Mouse (Mus musculus) myocyte (in vitro differentiated cells): Measurements from ENCODE around the gene Cdc42bpb. TPM values are rescaled to one million over a fixed set of nuclear protein-coding genes. Genes with fewer than 3 reads are reported as not detected.
A peak's percentile ranks its signal among the peaks of the same experiment; 100 is the strongest.

Experiments
- H3K27me3 ChIP-seq: one replicate; pipeline ENCODE4 v1.6.1; 2011; ENCODE audit not compliant: control insufficient read depth, insufficient read depth, insufficient read length
- H3K36me3 ChIP-seq: one replicate; pipeline ENCODE4 v1.6.1; 2011; ENCODE audit not compliant: control insufficient read depth, insufficient read depth
- H3K4me2 ChIP-seq: one replicate; pipeline ENCODE4 v1.6.1; 2011; ENCODE audit warnings: low read depth, control low read depth
- H3K4me3 ChIP-seq: one replicate; pipeline ENCODE4 v1.5.1; 2011; ENCODE audit warnings: mild to moderate bottlenecking, control low read depth, moderate library complexity
- H3K79me2 ChIP-seq: one replicate; pipeline ENCODE4 v1.6.1; 2011; ENCODE audit not compliant: control insufficient read depth, insufficient read depth
- H3ac ChIP-seq: one replicate; pipeline ENCODE4 v1.6.1; 2011; ENCODE audit not compliant: control insufficient read depth, insufficient read length
- CEBPB ChIP-seq: IDR thresholded peaks from 2 replicates; pipeline ENCODE4 v1.6.1; 2011; ENCODE audit warnings: mild to moderate bottlenecking, moderate library complexity; ENCODE audit not compliant: poor library complexity, insufficient read depth, severe bottlenecking
- E2F4 ChIP-seq: IDR thresholded peaks from one replicate; pipeline ENCODE4 v1.6.1; 2011; ENCODE audit warnings: mild to moderate bottlenecking, control low read depth, moderate library complexity; ENCODE audit not compliant: insufficient read depth
- MAX ChIP-seq: IDR thresholded peaks from one replicate; pipeline ENCODE4 v1.6.1; 2011; ENCODE audit warnings: low read depth, mild to moderate bottlenecking, control low read depth
- MYOD1 ChIP-seq, 3 experiments: IDR thresholded peaks; one replicate each; pipeline ENCODE4 v1.6.1; 2011; ENCODE audit warnings: control low read depth in 2 of 3, low read depth in 2 of 3, mild to moderate bottlenecking in 2 of 3, moderate library complexity in 1 of 3; ENCODE audit not compliant: insufficient read length in 2 of 3, control insufficient read depth in 1 of 3
- MYOG ChIP-seq, 3 experiments: IDR thresholded peaks; one replicate each; pipeline ENCODE4 v1.6.1; 2011; ENCODE audit warnings: control low read depth in 2 of 3, low read depth in 2 of 3, mild to moderate bottlenecking in 2 of 3; ENCODE audit not compliant: insufficient read length in 2 of 3, control insufficient read depth in 1 of 3, insufficient read depth in 1 of 3
- POLR2A ChIP-seq: IDR thresholded peaks from one replicate; pipeline ENCODE4 v1.6.1; 2011; ENCODE audit warnings: low read depth, mild to moderate bottlenecking, control low read depth, moderate library complexity; ENCODE audit not compliant: insufficient read length
- POLR2AphosphoS2 ChIP-seq: IDR thresholded peaks from one replicate; pipeline ENCODE4 v1.6.1; 2011; ENCODE audit warnings: low read depth, control low read depth; ENCODE audit not compliant: insufficient read length
- REST ChIP-seq: IDR thresholded peaks from one replicate; pipeline ENCODE4 v1.6.1; 2011; ENCODE audit warnings: mild to moderate bottlenecking, control low read depth, moderate library complexity; ENCODE audit not compliant: insufficient read depth, insufficient read length
- SRF ChIP-seq: IDR thresholded peaks from one replicate; pipeline ENCODE4 v1.6.1; 2011; ENCODE audit warnings: low read depth; ENCODE audit not compliant: control insufficient read depth, insufficient read length
- TCF12 ChIP-seq: IDR thresholded peaks from one replicate; pipeline ENCODE4 v1.6.1; 2011; ENCODE audit warnings: mild to moderate bottlenecking, control low read depth; ENCODE audit not compliant: poor library complexity, insufficient read depth, severe bottlenecking
- TCF3 ChIP-seq: IDR thresholded peaks from one replicate; pipeline ENCODE4 v1.6.1; 2011; ENCODE audit warnings: low read depth, control low read depth; ENCODE audit not compliant: insufficient read length
- USF1 ChIP-seq: IDR thresholded peaks from one replicate; pipeline ENCODE4 v1.6.1; 2011; ENCODE audit warnings: low read depth, mild to moderate bottlenecking, control low read depth, moderate library complexity
- polyA plus RNA-seq: library from polyadenylated mRNA; unstranded; fragments of >200 nt; fragmentation: generic; extraction: Trizol; gene quantifications from one replicate; pipeline ENCODE4 v1.2.1, GENCODE M21; 2012; ENCODE audit warnings: missing spikeins

The Cdc42bpb gene
- polyA plus RNA-seq, 1 experiment, result 43.2 TPM

GRCm38 (mm10) chr12:111386642-111387120 is 9.2 kb upstream of the Cdc42bpb start:
- no peak overlapping the region for H3ac ChIP-seq
- TF ChIP-seq POLR2AphosphoS2 (no peak), TCF12 (no peak), E2F4 (no peak), TCF3 (no peak), POLR2A (no peak)
- no peak overlapping the region for H3K4me3 ChIP-seq
- no peaks in the 10 kb centered on the region for H3K27me3 ChIP-seq
- peak overlapping the region; percentile 23 for H3K4me2 ChIP-seq
- no peaks in the 10 kb centered on the region for H3K36me3 ChIP-seq
- H3K79me2 ChIP-seq, result no peaks in the 10 kb centered on the region

DNA sequence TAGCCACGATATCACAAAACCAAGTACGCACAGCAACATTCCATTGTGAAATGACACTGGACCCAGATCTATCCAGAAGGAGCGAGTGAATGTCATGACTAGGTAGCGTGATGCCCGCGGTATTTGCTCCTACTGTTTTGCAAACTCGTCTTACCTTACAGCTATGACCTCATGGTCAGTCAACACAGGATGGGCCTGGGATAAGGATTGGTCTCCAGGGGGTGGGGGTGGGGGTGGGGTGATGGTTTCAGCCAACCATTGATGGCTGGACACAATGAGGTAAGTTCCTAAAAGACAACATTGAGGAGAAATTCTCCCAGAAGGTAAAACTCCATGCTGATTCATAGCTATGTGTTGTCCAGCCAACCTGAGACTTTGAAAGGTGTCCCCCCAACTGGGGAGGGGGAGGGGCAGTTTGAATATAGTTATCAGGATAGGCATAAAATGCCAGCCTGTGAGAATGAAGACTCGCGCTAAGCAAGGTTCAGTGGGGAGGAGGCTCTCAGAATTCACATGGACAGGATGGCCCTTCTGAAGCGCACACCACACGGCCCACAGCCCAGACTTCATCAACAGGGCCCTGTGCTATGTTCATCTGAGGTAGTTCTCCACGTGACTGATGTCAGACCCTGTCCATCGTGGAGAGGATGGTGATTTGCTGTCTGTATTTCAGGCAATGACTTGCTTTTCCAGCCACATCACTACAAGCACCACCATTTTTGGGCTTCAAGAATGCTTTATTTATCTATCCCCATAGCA is 8.5 kb upstream of the Cdc42bpb start:
- TF ChIP-seq SRF, result no peak
- no peak for TF ChIP-seq CEBPB
- no peak for TF ChIP-seq TCF3
- no peak for TF ChIP-seq MYOG (IDR thresholded peaks at IDR 0.05; ENCODE audit: control insufficient read depth in 1 of 3, insufficient read depth in 1 of 3, insufficient read length in 2 of 3, low read depth in 2 of 3)
- no peak for TF ChIP-seq MAX
- no peak for TF ChIP-seq USF1
- TF ChIP-seq E2F4, result no peak
- no peak for TF ChIP-seq POLR2AphosphoS2
- no peak for TF ChIP-seq REST

GRCm38 (mm10) chr12:111378812-111379211 is 1.3 kb upstream of the Cdc42bpb start:
- Histone ChIP-seq H3K79me2 (peaks cover 30% of the 10 kb centered on the region), H3K36me3 (no peaks in the 10 kb centered on the region), H3K4me2 (peak overlapping the region; percentile 82), H3ac (no peak overlapping the region), H3K27me3 (no peaks in the 10 kb centered on the region), H3K4me3 (peak overlapping the region; percentile 79)
- TF ChIP-seq USF1 (no peak), TCF3 (no peak), SRF (no peak), MAX (no peak), MYOG (IDR thresholded peaks at IDR 0.05; ENCODE audit: control insufficient read depth in 1 of 3, insufficient read depth in 1 of 3, insufficient read length in 2 of 3, low read depth in 2 of 3) (no peak), CEBPB (no peak), POLR2A (no peak), POLR2AphosphoS2 (no peak), MYOD1 (IDR thresholded peaks at IDR 0.05; ENCODE audit: control insufficient read depth in 1 of 3, insufficient read length in 2 of 3, low read depth in 2 of 3) (no peak), REST (no peak), E2F4 (no peak), TCF12 (no peak)

More for the DNA sequence above, 8.5 kb upstream of the Cdc42bpb start:
- Histone ChIP-seq H3K27me3 (no peaks in the 10 kb centered on the region), H3ac (no peak overlapping the region), H3K4me2 (no peak overlapping the region), H3K79me2 (no peaks in the 10 kb centered on the region), H3K36me3 (no peaks in the 10 kb centered on the region), H3K4me3 (no peak overlapping the region)

DNA sequence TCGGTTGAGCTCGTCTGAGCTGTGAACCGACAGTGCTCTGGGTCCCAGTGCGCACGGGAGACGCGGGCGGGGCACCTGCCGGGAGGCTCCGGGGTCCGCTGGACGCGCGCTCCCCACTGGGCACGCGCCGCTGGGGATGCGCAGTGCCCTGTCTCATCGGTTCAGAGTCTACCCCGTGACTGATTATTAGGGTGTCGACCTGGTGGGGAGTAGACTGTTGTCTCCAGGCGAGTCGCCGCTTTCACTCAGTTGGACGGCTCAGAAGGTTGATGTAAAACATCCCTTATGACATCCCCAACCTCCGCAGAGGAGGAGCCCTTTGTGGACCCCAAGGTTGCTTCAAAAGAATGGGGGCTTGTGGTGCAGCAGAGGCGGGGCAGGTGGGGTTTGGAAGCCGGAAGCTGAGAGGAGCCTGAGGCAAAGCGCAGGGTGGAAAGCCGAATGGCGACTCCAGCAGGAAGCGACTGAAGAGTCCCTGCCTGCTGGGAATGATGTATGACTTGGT is 520 bp upstream of the Cdc42bpb start:
- Histone ChIP-seq H3ac (peak overlapping the region; percentile 84), H3K4me3 (peak overlapping the region; percentile 79), H3K27me3 (no peaks in the 10 kb centered on the region), H3K36me3 (no peaks in the 10 kb centered on the region), H3K79me2 (peaks cover 38% of the 10 kb centered on the region), H3K4me2 (peak overlapping the region; percentile 82)
- TF ChIP-seq MYOG (IDR thresholded peaks at IDR 0.05; ENCODE audit: control insufficient read depth in 1 of 3, insufficient read depth in 1 of 3, insufficient read length in 2 of 3, low read depth in 2 of 3) (no peak), SRF (no peak), POLR2AphosphoS2 (peak; percentile 35), POLR2A (no peak)

DNA sequence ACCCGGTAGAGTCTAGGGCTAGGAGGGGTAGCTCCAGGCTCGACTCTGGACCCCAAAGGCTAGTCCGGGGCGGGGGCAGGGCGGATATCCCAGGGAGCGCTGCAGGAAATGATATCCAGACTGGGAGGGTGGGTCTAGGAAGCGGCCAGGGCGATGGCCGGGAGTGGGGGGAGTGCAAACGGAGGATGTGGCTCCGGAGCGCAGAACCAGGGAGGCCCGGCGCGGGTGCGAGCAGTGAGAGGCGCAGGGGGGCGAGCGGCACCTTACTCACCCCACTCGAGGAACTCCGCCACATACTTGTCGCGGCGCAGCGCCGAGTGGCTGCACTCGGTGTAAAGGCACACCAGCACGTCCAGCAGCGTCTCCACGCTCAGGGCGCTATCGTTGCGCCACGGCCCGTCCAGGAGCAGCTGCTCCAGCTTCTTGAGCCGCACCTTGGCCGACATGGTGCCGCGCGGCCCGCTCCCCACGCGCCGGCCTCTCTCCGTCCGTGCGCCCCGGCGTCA is 639 bp downstream of the Cdc42bpb start:
- Histone ChIP-seq H3ac (peak overlapping the region; percentile 84), H3K4me2 (peak overlapping the region; percentile 86), H3K36me3 (no peaks in the 10 kb centered on the region), H3K4me3 (peak overlapping the region; percentile 79), H3K79me2 (peaks cover 49% of the 10 kb centered on the region), H3K27me3 (no peaks in the 10 kb centered on the region)
- TF ChIP-seq MYOG (IDR thresholded peaks at IDR 0.05; ENCODE audit: control insufficient read depth in 1 of 3, insufficient read depth in 1 of 3, insufficient read length in 2 of 3, low read depth in 2 of 3) (peak in 1 of 3 experiments; percentile 48), POLR2A (no peak), USF1 (no peak), MYOD1 (IDR thresholded peaks at IDR 0.05; ENCODE audit: control insufficient read depth in 1 of 3, insufficient read length in 2 of 3, low read depth in 2 of 3) (peak in 1 of 3 experiments; percentile 43), REST (no peak), TCF3 (no peak), E2F4 (no peak), POLR2AphosphoS2 (peak; percentile 43), TCF12 (no peak)
